Comparison of ENCODE assay signal across 17 mouse cellular contexts in genomic region chr2:84731206-84731605, GRCm38 (mm10). TPM values are rescaled to one million over a fixed set of nuclear protein-coding genes. Genes with fewer than 3 reads are reported as not detected.
DNase-seq lines count a peak whose midpoint lies in the region; ATAC-seq lines count a peak whose summit lies in the region.
"Had no signal": no experiment of that assay in that cellular context is flagged by ENCODE, and none has a peak within 500 bp of the region (broad histone marks: within the 10 kb centered on the region; RNA-seq: fewer than 3 reads in every experiment).

No protein-coding gene starts in this region.

- no peaks in the 10 kb centered on the region for H3K9me3 ChIP-seq in liver, embryonic 12.5 days (replicated peaks)
- no peaks in the 10 kb centered on the region for H3K9me3 ChIP-seq in liver, embryonic 16.5 days (replicated peaks; ENCODE audit: control insufficient read depth, low read length)
- H3K9me3 ChIP-seq in forebrain, embryonic 10.5 days: no peaks in the 10 kb centered on the region
- H3K9me3 ChIP-seq: embryonic facial prominence, embryonic 12.5 days; forebrain, embryonic 13.5 days; heart, embryonic 12.5 days; hindbrain, embryonic 10.5 days had no signal

- H3K4me3 ChIP-seq in liver, embryonic 12.5 days: no peak overlapping the region
- H3K4me3 ChIP-seq in liver, embryonic 16.5 days (ENCODE audit: low read depth, low read length): no peak overlapping the region
- H3K4me3 ChIP-seq in forebrain, embryonic 10.5 days: no peak overlapping the region
- H3K4me3 ChIP-seq: embryonic facial prominence, embryonic 12.5 days; forebrain, embryonic 13.5 days; gastrocnemius, adult 2 months; heart, embryonic 12.5 days; hindbrain, embryonic 10.5 days had no signal

- DNase-seq in kidney, adult 9 months: peak; percentile 64
- DNase-seq in kidney, postnatal 14 days: no peak
- DNase-seq in liver: no peak
- DNase-seq in forebrain, embryonic 10.5 days (ENCODE audit: extremely low spot score, low spot score): no peak
- DNase-seq: adrenal gland, adult 2 months; adrenal gland, postnatal 36 days; cerebellum, adult 2 months; cerebellum, postnatal 14 days; gastrocnemius, adult 2 months; gastrocnemius, postnatal 25 days had no signal

- H3K4me2 ChIP-seq in liver, embryonic 12.5 days: no peak overlapping the region
- H3K4me2 ChIP-seq in liver, embryonic 16.5 days (ENCODE audit: low read depth, low read length): no peak overlapping the region
- H3K4me2 ChIP-seq: embryonic facial prominence, embryonic 12.5 days; forebrain, embryonic 13.5 days; heart, embryonic 12.5 days; hindbrain, embryonic 14.5 days had no signal

- peak overlapping the region; percentile 99 for H3K27ac ChIP-seq in liver, embryonic 12.5 days
- peak overlapping the region; percentile 97 for H3K27ac ChIP-seq in liver, embryonic 16.5 days (ENCODE audit: low read length)
- H3K27ac ChIP-seq in forebrain, embryonic 10.5 days: no peak overlapping the region
- H3K27ac ChIP-seq: embryonic facial prominence, embryonic 12.5 days; forebrain, embryonic 13.5 days; gastrocnemius, adult 2 months; hindbrain, embryonic 10.5 days; hindbrain, embryonic 14.5 days had no signal

- H3K4me1 ChIP-seq in liver, embryonic 12.5 days: peaks cover 75% of the 10 kb centered on the region
- H3K4me1 ChIP-seq in liver, embryonic 16.5 days (ENCODE audit: control insufficient read depth, low read depth, low read length): peaks cover 62% of the 10 kb centered on the region
- peaks cover 45% of the 10 kb centered on the region for H3K4me1 ChIP-seq in forebrain, embryonic 10.5 days

- H3K27me3 ChIP-seq in liver, embryonic 12.5 days (replicated peaks): no peaks in the 10 kb centered on the region; the same call in 1 of the 2 replicates
- no peaks in the 10 kb centered on the region; the same call in 1 of the 2 replicates for H3K27me3 ChIP-seq in liver, embryonic 16.5 days (ENCODE audit: control insufficient read depth, insufficient read depth, low read depth, low read length)
- no peaks in the 10 kb centered on the region for H3K27me3 ChIP-seq in forebrain, embryonic 10.5 days (ENCODE audit: poor library complexity, severe bottlenecking)
- H3K27me3 ChIP-seq: embryonic facial prominence, embryonic 12.5 days; forebrain, embryonic 13.5 days; heart, embryonic 12.5 days had no signal

- H3K9ac ChIP-seq in liver, embryonic 12.5 days: no peak overlapping the region
- H3K9ac ChIP-seq in liver, embryonic 16.5 days (ENCODE audit: low read depth, low read length): peak overlapping the region; percentile 23; the same call in 1 of the 2 replicates
- H3K9ac ChIP-seq: embryonic facial prominence, embryonic 12.5 days; forebrain, embryonic 13.5 days; heart, embryonic 12.5 days; hindbrain, embryonic 14.5 days had no signal

- peaks cover 6% of the 10 kb centered on the region; the same call in 1 of the 2 replicates for H3K36me3 ChIP-seq in liver, embryonic 12.5 days
- H3K36me3 ChIP-seq in liver, embryonic 16.5 days (ENCODE audit: control insufficient read depth, insufficient read depth): peaks cover under 1% of the 10 kb centered on the region; the same call in 1 of the 2 replicates
- H3K36me3 ChIP-seq in forebrain, embryonic 10.5 days (replicated peaks): no peaks in the 10 kb centered on the region
- H3K36me3 ChIP-seq: embryonic facial prominence, embryonic 12.5 days; heart, embryonic 12.5 days; hindbrain, embryonic 10.5 days had no signal

- WGBS in liver, embryonic 12.5 days (ENCODE audit: insufficient replicate concordance): 79% methylated on average over 3 of the region's 3 CpGs
- WGBS in liver, embryonic 16.5 days (ENCODE audit: insufficient replicate concordance): 71% methylated on average over 3 of the region's 3 CpGs
- 86% methylated on average over 3 of the region's 3 CpGs for WGBS in forebrain, embryonic 10.5 days

- ATAC-seq in liver, embryonic 12.5 days: no peak
- ATAC-seq in liver, embryonic 16.5 days (ENCODE audit: low read depth): no peak
- ATAC-seq: forebrain, embryonic 13.5 days had no signal

RNA-seq across cellular contexts. Expression of gene Ypel4, which starts 2.7 kb away (rescaled TPM):
- polyA plus RNA-seq in liver, embryonic 12.5 days (2016; fragmentation: Nextera tagmentation; extraction: Ambion mirVana): 49.8 and 52.1 TPM in 2 replicates
- polyA plus RNA-seq in liver, embryonic 16.5 days (2015; fragmentation: Nextera tagmentation; extraction: Ambion mirVana): 69.6 and 79.1 TPM in 2 replicates
- polyA plus RNA-seq in forebrain, embryonic 10.5 days (2016; fragmentation: Nextera tagmentation; extraction: Ambion mirVana): 6.4 and 8.2 TPM in 2 replicates

RNA-seq across cellular contexts. Expression of gene Clp1, which starts 4.1 kb away (rescaled TPM):
- 57.2 and 59.8 TPM in 2 replicates for polyA plus RNA-seq in liver, embryonic 12.5 days (2016; fragmentation: Nextera tagmentation; extraction: Ambion mirVana)
- polyA plus RNA-seq in liver, embryonic 16.5 days (2015; fragmentation: Nextera tagmentation; extraction: Ambion mirVana): 49.7 and 56.2 TPM in 2 replicates
- polyA plus RNA-seq in forebrain, embryonic 10.5 days (2016; fragmentation: Nextera tagmentation; extraction: Ambion mirVana): 53.6 and 56.8 TPM in 2 replicates

RNA-seq across cellular contexts. Expression of gene Gm19426, which starts 12.2 kb away (rescaled TPM):
- 3.8 and 3.9 TPM in 2 replicates for polyA plus RNA-seq in liver, embryonic 12.5 days (2016; fragmentation: Nextera tagmentation; extraction: Ambion mirVana)
- polyA plus RNA-seq in liver, embryonic 16.5 days (2015; fragmentation: Nextera tagmentation; extraction: Ambion mirVana): 0.89 and 0.95 TPM in 2 replicates
- polyA plus RNA-seq in forebrain, embryonic 10.5 days (2016; fragmentation: Nextera tagmentation; extraction: Ambion mirVana): 8.5 and 8.8 TPM in 2 replicates

RNA-seq across cellular contexts. Expression of gene Zdhhc5, which starts 16.2 kb away (rescaled TPM):
- 28.1 and 29.3 TPM in 2 replicates for polyA plus RNA-seq in liver, embryonic 12.5 days (2016; fragmentation: Nextera tagmentation; extraction: Ambion mirVana)
- 17.7 and 18.9 TPM in 2 replicates for polyA plus RNA-seq in liver, embryonic 16.5 days (2015; fragmentation: Nextera tagmentation; extraction: Ambion mirVana)
- polyA plus RNA-seq in forebrain, embryonic 10.5 days (2016; fragmentation: Nextera tagmentation; extraction: Ambion mirVana): 28.4 and 29.5 TPM in 2 replicates

RNA-seq across cellular contexts. Expression of gene Serping1, which starts 44.0 kb away (rescaled TPM):
- 30.8 and 32.3 TPM in 2 replicates for polyA plus RNA-seq in liver, embryonic 12.5 days (2016; fragmentation: Nextera tagmentation; extraction: Ambion mirVana)
- polyA plus RNA-seq in liver, embryonic 16.5 days (2015; fragmentation: Nextera tagmentation; extraction: Ambion mirVana): 119 and 133 TPM in 2 replicates
- 22.7 and 23.2 TPM in 2 replicates for polyA plus RNA-seq in forebrain, embryonic 10.5 days (2016; fragmentation: Nextera tagmentation; extraction: Ambion mirVana)
